Mouse (Mus musculus): ENCODE measurements around the gene Best2. TPM values are rescaled to one million over a fixed set of nuclear protein-coding genes. Genes with fewer than 3 reads are reported as not detected.
A peak's percentile ranks its signal among the peaks of the same experiment; 100 is the strongest.

Best2 gene
- total RNA-seq (2021), result not detected
- long read RNA-seq, experiment 1, result 0 reads
- long read RNA-seq, experiment 2, result 0 reads

- no peak for DNase-seq (ENCODE audit: low spot score in 2 of 2)
Observed at GRCm38 (mm10) chr8:85014431-85014830, at the start of gene Best2. TSS of gene Best2 (minus strand) at chr8:85014531.

GRCm38 (mm10) chr8:85062603-85063002 is 48.3 kb upstream of the Best2 start:
- no peak for DNase-seq (ENCODE audit: low spot score in 2 of 2)

- peak; percentile 74 to 83 for DNase-seq (ENCODE audit: low spot score in 2 of 2)
Observed at GRCm38 (mm10) chr8:85059879-85060616, 45.7 kb upstream of the Best2 start, which contains the start of gene Fbxw9. TSS of gene Fbxw9 (plus strand) at chr8:85060055.

- DNase-seq (ENCODE audit: low spot score in 2 of 2), result no peak
Observed at GRCm38 (mm10) chr8:85057367-85057766, 43.0 kb upstream of the Best2 start.

- no peak for DNase-seq (ENCODE audit: low spot score in 2 of 2)
Observed at GRCm38 (mm10) chr8:85043619-85044018, 29.3 kb upstream of the Best2 start.

GRCm38 (mm10) chr8:85037681-85038531 is 23.6 kb upstream of the Best2 start:
- DNase-seq (ENCODE audit: low spot score in 2 of 2), result peak in 1 of 2 experiments; percentile 56

GRCm38 (mm10) chr8:85037366-85037680 is 23.0 kb upstream of the Best2 start:
- DNase-seq (ENCODE audit: low spot score in 2 of 2), result no peak

GRCm38 (mm10) chr8:85036718-85037365 is 22.5 kb upstream of the Best2 start, which contains the start of gene Tnpo2:
TSS of gene Tnpo2 (plus strand) at chr8:85036915.
- peak; percentile 85 to 91 for DNase-seq (ENCODE audit: low spot score in 2 of 2)

- DNase-seq (ENCODE audit: low spot score in 2 of 2), result no peak
Observed at GRCm38 (mm10) chr8:85036381-85036717, 22.0 kb upstream of the Best2 start.

- DNase-seq (ENCODE audit: low spot score in 2 of 2), result no peak
Observed at GRCm38 (mm10) chr8:85035728-85036310, 21.5 kb upstream of the Best2 start.

- no peak for DNase-seq (ENCODE audit: low spot score in 2 of 2)
Observed at GRCm38 (mm10) chr8:85035165-85035727, 20.9 kb upstream of the Best2 start.

- DNase-seq (ENCODE audit: low spot score in 2 of 2), result peak in 1 of 2 experiments; percentile 71
Observed at GRCm38 (mm10) chr8:85034764-85035163, 20.4 kb upstream of the Best2 start.

- DNase-seq (ENCODE audit: low spot score in 2 of 2), result no peak
Observed at GRCm38 (mm10) chr8:85033867-85034266, 19.5 kb upstream of the Best2 start.

GRCm38 (mm10) chr8:85032622-85033311 is 18.4 kb upstream of the Best2 start:
- no peak for DNase-seq (ENCODE audit: low spot score in 2 of 2)

- no peak for DNase-seq (ENCODE audit: low spot score in 2 of 2)
Observed at GRCm38 (mm10) chr8:85029271-85029670, 14.9 kb upstream of the Best2 start.

GRCm38 (mm10) chr8:85027922-85028321 is 13.6 kb upstream of the Best2 start:
- no peak for DNase-seq (ENCODE audit: low spot score in 2 of 2)

- no peak for DNase-seq (ENCODE audit: low spot score in 2 of 2)
Observed at GRCm38 (mm10) chr8:85027516-85027855, 13.2 kb upstream of the Best2 start.

- peak; percentile 91 to 97 for DNase-seq (ENCODE audit: low spot score in 2 of 2)
Observed at GRCm38 (mm10) chr8:85026670-85027515, 12.6 kb upstream of the Best2 start, which contains the start of gene Trir. TSS of gene Trir (plus strand) at chr8:85026823.

- peak in 1 of 2 experiments; percentile 84 for DNase-seq (ENCODE audit: low spot score in 2 of 2)
Observed at GRCm38 (mm10) chr8:85025098-85025932, 11.0 kb upstream of the Best2 start, which contains the start of gene Asna1. TSS of gene Asna1 (minus strand) at chr8:85025281.

All from gastrocnemius, postnatal 4 days (tissue).